Mouse (Mus musculus): ENCODE measurements around the gene Esm1. TPM values are rescaled to one million over a fixed set of nuclear protein-coding genes. Genes with fewer than 3 reads are reported as not detected.
A peak's percentile ranks its signal among the peaks of the same experiment; 100 is the strongest.

Gene Esm1
- polyA plus RNA-seq, 1 experiment, result 1.4 TPM

GRCm38 (mm10) chr13:113201631-113202030, 7.8 kb upstream of the Esm1 start:
- DNase-seq (ENCODE audit: low read depth), result no peak
- TF ChIP-seq CTCF (IDR thresholded peaks at IDR 0.05; ENCODE audit: borderline replicate concordance, extremely low read depth, insufficient read depth, insufficient read length) (no peak), POLR2A (IDR thresholded peaks at IDR 0.05; ENCODE audit: borderline replicate concordance, extremely low read depth, insufficient read depth, insufficient read length, poor library complexity, severe bottlenecking) (no peak)

- no peak for TF ChIP-seq CTCF (IDR thresholded peaks at IDR 0.05; ENCODE audit: borderline replicate concordance, extremely low read depth, insufficient read depth, insufficient read length)
- TF ChIP-seq POLR2A (IDR thresholded peaks at IDR 0.05; ENCODE audit: borderline replicate concordance, extremely low read depth, insufficient read depth, insufficient read length, poor library complexity, severe bottlenecking), result no peak
- no peak for DNase-seq (ENCODE audit: low read depth)
Observed at GRCm38 (mm10) chr13:113202184-113202583, 7.3 kb upstream of the Esm1 start.

DNA sequence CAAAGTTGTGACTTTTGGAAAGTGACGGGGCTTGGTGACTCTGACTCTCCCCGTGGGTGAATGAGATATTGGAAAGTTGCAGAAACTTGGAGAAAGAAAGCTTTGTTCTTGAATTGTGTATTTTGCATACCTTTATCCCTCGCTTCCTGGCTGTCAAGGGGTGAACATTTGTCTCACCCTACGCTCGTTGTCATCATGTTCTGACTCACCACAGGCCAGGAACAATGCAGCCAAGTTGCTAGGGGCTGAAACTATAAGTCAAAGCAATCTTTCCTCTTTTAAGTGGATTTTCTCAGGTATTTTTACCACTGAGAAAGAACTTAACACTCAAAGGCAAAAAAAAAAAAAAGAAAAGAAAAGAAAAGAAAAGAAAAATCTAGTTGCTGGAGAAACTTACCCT, 6.3 kb upstream of the Esm1 start:
- TF ChIP-seq POLR2A (IDR thresholded peaks at IDR 0.05; ENCODE audit: borderline replicate concordance, extremely low read depth, insufficient read depth, insufficient read length, poor library complexity, severe bottlenecking) (no peak), CTCF (IDR thresholded peaks at IDR 0.05; ENCODE audit: borderline replicate concordance, extremely low read depth, insufficient read depth, insufficient read length) (no peak)
- DNase-seq (ENCODE audit: low read depth), result no peak

DNA sequence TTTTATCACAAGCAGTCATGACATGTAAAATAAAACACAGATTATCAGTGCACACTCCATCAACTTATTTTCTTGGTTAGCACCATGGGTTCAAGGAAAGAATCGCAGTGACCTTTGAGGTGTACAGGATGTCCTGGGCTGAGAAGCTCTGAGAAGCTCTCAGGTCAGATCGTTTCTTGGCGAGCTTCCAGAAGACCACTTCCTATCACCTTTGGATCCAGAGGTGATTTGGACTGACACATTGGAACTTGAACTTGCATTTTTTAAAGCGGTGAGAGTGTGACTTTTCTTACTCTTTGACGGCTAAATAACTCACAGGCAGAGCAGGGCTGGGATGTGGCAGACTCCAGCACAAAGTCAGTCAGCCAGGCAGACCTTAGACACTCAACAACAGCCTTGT, 4.1 kb upstream of the Esm1 start:
- TF ChIP-seq CTCF (IDR thresholded peaks at IDR 0.05; ENCODE audit: borderline replicate concordance, extremely low read depth, insufficient read depth, insufficient read length), result no peak
- no peak for DNase-seq (ENCODE audit: low read depth)

- DNase-seq (ENCODE audit: low read depth), result no peak
- TF ChIP-seq POLR2A (IDR thresholded peaks at IDR 0.05; ENCODE audit: borderline replicate concordance, extremely low read depth, insufficient read depth, insufficient read length, poor library complexity, severe bottlenecking), result no peak
- TF ChIP-seq CTCF (IDR thresholded peaks at IDR 0.05; ENCODE audit: borderline replicate concordance, extremely low read depth, insufficient read depth, insufficient read length), result no peak
Observed at GRCm38 (mm10) chr13:113211345-113211744, 1.9 kb downstream of the Esm1 start.

GRCm38 (mm10) chr13:113212401-113212800, 2.9 kb downstream of the Esm1 start:
- no peak for DNase-seq (ENCODE audit: low read depth)
- no peak for TF ChIP-seq POLR2A (IDR thresholded peaks at IDR 0.05; ENCODE audit: borderline replicate concordance, extremely low read depth, insufficient read depth, insufficient read length, poor library complexity, severe bottlenecking)
- no peak for TF ChIP-seq CTCF (IDR thresholded peaks at IDR 0.05; ENCODE audit: borderline replicate concordance, extremely low read depth, insufficient read depth, insufficient read length)

DNA sequence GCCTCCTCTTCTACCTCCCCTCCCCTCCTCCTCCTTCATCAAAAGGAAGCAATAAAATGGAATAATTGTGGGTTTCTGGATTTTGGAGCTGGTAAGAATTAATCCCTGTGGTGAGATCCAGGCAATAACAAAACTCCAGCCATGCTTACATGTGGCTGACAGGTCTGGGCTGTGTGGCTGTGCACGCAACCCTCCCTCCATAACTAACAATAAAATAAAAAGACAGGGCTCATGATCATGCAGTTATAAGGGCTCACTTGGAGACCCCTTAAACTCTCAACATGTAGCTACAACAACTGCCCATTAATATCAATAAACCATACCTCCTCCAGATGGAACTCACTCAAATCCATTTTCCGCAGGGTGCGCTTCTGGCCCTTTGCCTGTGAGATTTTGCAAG, 4.4 kb downstream of the Esm1 start:
- DNase-seq (ENCODE audit: low read depth), result no peak
- TF ChIP-seq CTCF (IDR thresholded peaks at IDR 0.05; ENCODE audit: borderline replicate concordance, extremely low read depth, insufficient read depth, insufficient read length) (no peak), POLR2A (IDR thresholded peaks at IDR 0.05; ENCODE audit: borderline replicate concordance, extremely low read depth, insufficient read depth, insufficient read length, poor library complexity, severe bottlenecking) (no peak)

- TF ChIP-seq CTCF (IDR thresholded peaks at IDR 0.05; ENCODE audit: borderline replicate concordance, extremely low read depth, insufficient read depth, insufficient read length), result no peak
- no peak for DNase-seq (ENCODE audit: low read depth)
Observed at GRCm38 (mm10) chr13:113221851-113222250, 12.4 kb downstream of the Esm1 start.

- DNase-seq (ENCODE audit: low read depth), result peak; percentile 90
- no peak for TF ChIP-seq POLR2A (IDR thresholded peaks at IDR 0.05; ENCODE audit: borderline replicate concordance, extremely low read depth, insufficient read depth, insufficient read length, poor library complexity, severe bottlenecking)
- no peak for TF ChIP-seq CTCF (IDR thresholded peaks at IDR 0.05; ENCODE audit: borderline replicate concordance, extremely low read depth, insufficient read depth, insufficient read length)
Observed at GRCm38 (mm10) chr13:113224105-113224504, 14.6 kb downstream of the Esm1 start.

DNA sequence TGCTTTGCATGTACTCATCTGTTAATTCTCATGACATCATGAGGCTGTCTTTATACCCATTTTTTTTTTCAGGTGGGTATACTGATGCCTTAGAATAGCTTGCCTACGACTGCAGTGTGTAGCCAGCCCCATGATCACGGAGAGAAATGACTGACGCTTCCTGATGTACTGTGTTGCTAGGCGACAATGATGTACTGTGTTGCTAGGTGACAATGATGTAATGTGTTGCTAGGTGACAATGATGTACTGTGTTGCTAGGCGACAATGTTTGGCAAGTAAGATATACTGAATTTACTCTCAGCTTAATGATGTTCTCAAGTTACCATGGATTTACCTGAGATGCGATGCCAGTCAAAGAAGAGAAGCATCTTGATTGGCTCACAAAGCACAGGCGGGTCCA, 16.4 kb downstream of the Esm1 start, which contains the start of gene Gzmk:
Gene Gzmk (minus strand): TSS at position 98 of the 400 bp plus-strand sequence.
- DNase-seq (ENCODE audit: low read depth), result peak; percentile 95

DNA sequence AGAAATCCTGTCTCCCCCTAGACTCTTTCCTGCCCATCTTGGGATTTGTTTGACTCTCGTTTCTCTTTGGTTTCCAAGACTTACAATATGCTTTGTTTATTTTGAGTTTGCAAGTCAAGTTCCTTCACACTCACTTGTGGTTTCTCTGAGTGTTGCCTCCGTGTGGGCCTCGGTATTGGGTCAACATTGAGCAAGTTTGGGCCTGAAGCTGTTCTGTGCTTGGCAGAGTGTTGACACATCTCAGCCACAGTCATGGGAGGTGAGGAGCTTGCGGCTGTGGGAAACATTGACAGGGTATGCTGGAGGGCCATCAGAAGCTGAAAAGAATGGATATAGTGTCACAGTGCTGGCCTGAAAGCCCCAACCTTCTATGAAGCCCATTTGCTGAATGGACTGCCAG, 17.6 kb downstream of the Esm1 start:
- TF ChIP-seq CTCF (IDR thresholded peaks at IDR 0.05; ENCODE audit: borderline replicate concordance, extremely low read depth, insufficient read depth, insufficient read length), result no peak

More for the DNA sequence above, 16.4 kb downstream of the Esm1 start, which contains the start of gene Gzmk:
- TF ChIP-seq POLR2A (IDR thresholded peaks at IDR 0.05; ENCODE audit: borderline replicate concordance, extremely low read depth, insufficient read depth, insufficient read length, poor library complexity, severe bottlenecking) (no peak), CTCF (IDR thresholded peaks at IDR 0.05; ENCODE audit: borderline replicate concordance, extremely low read depth, insufficient read depth, insufficient read length) (no peak)

GRCm38 (mm10) chr13:113227666-113228463, 18.4 kb downstream of the Esm1 start:
- no peak for DNase-seq (ENCODE audit: low read depth)
- no peak for TF ChIP-seq CTCF (IDR thresholded peaks at IDR 0.05; ENCODE audit: borderline replicate concordance, extremely low read depth, insufficient read depth, insufficient read length)

More for the DNA sequence above, 17.6 kb downstream of the Esm1 start:
- DNase-seq (ENCODE audit: low read depth), result no peak
